Mouse (Mus musculus) C2C12 (cell line): Measurements from ENCODE around the gene Gpatch2.

Source experiments
- CTCF ChIP-seq: IDR thresholded peaks from one replicate; pipeline ENCODE4 v1.5.1; 2011; ENCODE audit not compliant: control insufficient read depth, insufficient read depth, insufficient read length
- MAX ChIP-seq: IDR thresholded peaks from one replicate; pipeline ENCODE4 v1.6.1; 2011; ENCODE audit warnings: mild to moderate bottlenecking, control low read depth

- TF ChIP-seq CTCF (no peak), MAX (no peak)
Observed at GRCm38 (mm10) chr1:187348053-187348820, 132.9 kb downstream of the Gpatch2 start.
